Mouse (Mus musculus) thymus, postnatal 4 days (tissue): ENCODE results near the gene Zkscan17.
"Not testable (repeated sequence)": the region's sequence is repeated elsewhere in the genome, so short reads cannot be mapped to it uniquely, and the experiment has no call there.

ENCODE experiments used
- DNase-seq: peaks from one replicate; pipeline ENCODE4 v3.0.0; 2021

Zkscan17 gene

DNA sequence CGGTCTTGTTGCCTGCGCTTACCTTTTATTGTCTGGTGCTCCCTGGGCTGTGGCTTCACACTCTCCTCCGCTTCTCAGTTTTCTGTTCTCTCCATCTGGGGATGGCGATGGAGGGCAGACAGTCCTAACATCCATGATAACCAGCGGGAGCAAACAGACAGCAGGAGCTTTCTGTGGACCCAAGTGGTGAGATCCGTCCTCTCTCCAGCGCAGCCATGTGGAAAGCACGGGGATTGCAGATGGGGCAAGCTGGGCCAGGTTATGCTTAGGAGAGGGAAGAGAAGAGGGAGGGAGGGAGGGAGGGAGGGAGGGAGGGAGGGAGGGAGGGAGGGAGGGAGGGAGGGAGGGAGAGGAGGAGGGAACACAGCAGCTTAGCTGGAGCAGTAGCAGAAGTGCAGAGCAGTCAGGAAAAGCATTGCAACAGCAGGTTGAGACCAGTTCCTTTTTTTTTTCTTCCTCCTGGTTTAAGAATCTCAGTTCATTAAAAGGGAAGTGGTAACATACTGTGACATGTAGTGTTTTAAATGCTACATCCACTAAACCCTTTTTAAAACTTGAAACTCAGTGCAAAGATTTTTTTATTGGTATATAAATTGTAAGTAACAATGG lies at the start of gene Zkscan17:
Gene Zkscan17, minus strand, starts transcription at position 280 of the 609 bp plus-strand sequence.
- peak; percentile 45 for DNase-seq

DNA sequence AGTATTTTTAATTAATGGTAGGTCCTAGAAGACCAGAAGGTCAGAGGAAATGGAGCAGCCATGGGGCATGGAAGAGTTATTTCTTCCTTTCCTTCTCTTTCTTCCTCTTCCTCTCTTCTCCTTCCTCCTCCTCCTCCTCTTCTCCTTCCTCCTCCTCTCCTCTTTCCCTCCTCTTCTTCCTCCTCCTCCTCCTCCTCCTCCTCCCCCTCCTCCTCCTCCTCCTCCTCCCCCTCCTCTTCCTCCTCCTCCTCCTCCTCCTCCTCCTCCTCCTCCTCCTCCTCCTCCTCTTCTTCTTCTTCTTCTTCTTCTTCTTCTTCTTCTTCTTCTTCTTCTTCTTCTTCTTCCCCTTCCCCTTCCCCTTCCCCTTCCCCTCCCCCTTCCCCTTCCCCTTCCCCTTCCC lies 49.6 kb upstream of the Zkscan17 start, which contains the start of gene Olfr222:
Gene Olfr222, minus strand, starts transcription at position 101 of the 400 bp plus-strand sequence.
- not testable (repeated sequence) for DNase-seq

DNA sequence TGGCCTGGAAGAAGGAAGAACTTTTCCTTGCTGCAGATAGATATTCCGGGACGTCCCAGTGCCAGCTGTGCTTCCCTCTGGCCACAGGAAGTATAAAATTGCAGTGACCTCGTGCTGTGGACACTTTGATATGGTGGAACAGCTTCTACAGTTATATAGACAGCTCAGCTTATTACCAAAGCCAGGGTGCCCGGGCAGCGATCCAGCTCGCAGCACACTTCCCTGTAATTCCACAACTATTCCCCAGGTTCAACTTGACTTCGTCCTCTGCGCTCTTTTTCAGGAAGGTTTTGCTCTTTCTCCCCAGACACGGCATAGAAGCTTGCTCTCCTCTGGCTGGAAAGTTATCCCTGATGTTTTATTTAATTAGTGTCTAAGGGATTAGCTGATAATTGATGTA lies 49.2 kb upstream of the Zkscan17 start:
- DNase-seq = no peak

DNA sequence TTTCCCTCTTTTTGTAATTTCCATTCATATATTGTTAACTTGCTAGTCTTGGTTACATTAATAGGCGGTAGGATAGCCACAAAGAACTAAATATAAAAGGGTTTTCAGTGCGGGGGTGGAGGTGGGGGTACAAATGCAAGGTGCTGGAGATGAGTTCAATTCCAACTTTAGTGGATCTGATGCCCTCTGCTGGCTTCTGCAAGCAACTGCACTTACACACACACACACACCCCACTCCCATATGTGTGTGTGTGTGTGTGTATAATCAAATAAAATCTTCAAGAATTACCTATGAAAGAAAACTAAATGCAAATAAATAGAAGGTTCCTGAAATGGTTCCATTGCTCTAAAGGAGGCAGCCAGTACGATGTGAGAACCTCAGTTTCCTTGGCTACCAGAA lies 42.8 kb upstream of the Zkscan17 start:
- DNase-seq = peak; percentile 30

GRCm38 (mm10) chr11:59562837-59563236 lies 36.3 kb upstream of the Zkscan17 start:
- no peak for DNase-seq

- no peak for DNase-seq
These were observed 35.8 kb upstream of the Zkscan17 start for GRCm38 (mm10) chr11:59562336-59562735.

GRCm38 (mm10) chr11:59560906-59561305 lies 34.4 kb upstream of the Zkscan17 start:
- DNase-seq = no peak

DNA sequence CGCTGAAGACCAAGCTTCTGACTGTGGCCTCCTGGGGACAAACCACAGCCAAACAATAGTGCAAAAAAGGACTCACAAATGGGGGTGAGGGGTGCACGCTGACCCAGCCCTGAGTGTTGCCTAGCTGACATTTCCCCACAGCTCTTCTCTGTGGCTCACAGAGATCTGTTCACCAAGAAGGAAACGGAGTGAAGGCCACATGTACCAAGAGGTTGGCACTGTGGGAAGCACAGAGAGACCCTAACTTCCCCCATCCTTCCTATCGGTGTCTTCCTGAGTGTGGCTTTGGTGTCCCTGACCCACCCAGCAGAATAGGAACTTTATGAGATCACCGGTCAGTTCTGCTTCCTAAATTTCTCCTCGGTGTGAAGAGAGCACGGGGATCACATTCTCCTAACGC lies 28.0 kb upstream of the Zkscan17 start:
- DNase-seq = no peak

DNA sequence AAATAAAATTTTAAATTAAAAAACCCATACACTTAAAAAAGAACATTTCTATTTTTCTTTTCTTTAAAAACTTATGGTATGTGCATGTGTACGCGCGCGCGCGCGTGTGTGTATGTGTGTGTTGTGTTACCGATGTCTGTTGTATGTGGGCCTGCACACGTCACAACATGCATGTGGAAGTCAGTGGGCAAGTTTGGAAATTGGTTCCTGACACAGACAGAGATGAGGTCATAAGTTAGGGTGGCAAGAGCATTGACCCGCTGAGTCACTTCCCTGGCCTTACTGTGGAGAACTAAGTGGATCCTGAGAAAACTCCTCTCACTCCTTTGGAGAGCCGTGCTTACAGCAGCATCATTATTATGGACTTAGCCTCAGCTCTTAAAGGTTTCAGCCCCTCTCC lies 27.6 kb upstream of the Zkscan17 start:
- no peak for DNase-seq

GRCm38 (mm10) chr11:59544005-59544404 lies 17.5 kb upstream of the Zkscan17 start:
- DNase-seq = no peak

DNA sequence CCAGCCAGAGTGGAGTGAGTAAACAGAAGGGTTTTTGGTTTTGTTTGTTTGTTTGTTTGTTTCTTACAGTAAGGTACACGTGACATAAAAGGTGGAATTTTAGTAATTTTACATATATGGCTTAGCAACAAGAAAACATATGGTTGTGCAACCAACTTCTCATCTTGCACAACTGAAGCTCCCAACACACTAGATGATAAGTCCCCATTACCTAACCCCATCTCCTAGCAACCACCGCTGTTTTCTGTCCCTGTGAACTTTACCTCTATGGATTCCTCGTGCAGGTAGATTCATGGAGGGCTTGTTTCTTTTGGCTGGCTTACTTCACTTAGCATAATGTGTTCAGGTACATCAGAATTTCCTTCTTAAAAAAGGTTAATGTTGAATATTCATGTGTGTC lies 16.8 kb upstream of the Zkscan17 start:
- no peak for DNase-seq

GRCm38 (mm10) chr11:59542442-59542841 lies 15.9 kb upstream of the Zkscan17 start:
- no peak for DNase-seq

GRCm38 (mm10) chr11:59541324-59541723 lies 14.8 kb upstream of the Zkscan17 start, which contains the start of gene Nlrp3:
Nlrp3 (plus strand) TSS chr11:59541568.
- no peak for DNase-seq

- no peak for DNase-seq
These were observed 13.6 kb upstream of the Zkscan17 start for GRCm38 (mm10) chr11:59540123-59540522.

- peak; percentile 67 for DNase-seq
These were observed 11.8 kb upstream of the Zkscan17 start for GRCm38 (mm10) chr11:59538387-59538786.

GRCm38 (mm10) chr11:59537218-59538130 lies 10.9 kb upstream of the Zkscan17 start:
- DNase-seq = peak; percentile 79

DNA sequence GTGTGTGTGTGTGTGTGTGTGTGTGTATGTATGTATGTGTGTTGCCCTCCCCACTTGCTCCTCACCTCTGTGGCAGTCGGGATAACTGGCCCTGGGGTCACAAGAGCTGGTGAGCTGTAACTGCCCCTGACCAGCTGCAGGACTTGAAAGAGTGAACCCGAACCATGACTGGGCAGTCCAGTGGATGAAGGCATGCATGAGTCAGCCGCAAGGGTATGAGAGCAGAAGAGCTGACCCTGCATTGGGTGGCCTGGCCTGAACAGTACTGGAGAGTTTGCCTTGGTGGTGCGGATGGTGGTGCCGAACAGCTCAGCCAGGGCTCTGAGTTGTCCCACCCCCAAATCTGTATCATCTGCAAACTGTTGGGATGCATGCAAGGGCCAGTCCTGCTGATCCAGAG lies 5.0 kb upstream of the Zkscan17 start:
- no peak for DNase-seq

- DNase-seq = no peak
These were observed 4.5 kb upstream of the Zkscan17 start for GRCm38 (mm10) chr11:59530870-59531535.

- no peak for DNase-seq
These were observed 3.7 kb upstream of the Zkscan17 start for GRCm38 (mm10) chr11:59530221-59530620.

DNA sequence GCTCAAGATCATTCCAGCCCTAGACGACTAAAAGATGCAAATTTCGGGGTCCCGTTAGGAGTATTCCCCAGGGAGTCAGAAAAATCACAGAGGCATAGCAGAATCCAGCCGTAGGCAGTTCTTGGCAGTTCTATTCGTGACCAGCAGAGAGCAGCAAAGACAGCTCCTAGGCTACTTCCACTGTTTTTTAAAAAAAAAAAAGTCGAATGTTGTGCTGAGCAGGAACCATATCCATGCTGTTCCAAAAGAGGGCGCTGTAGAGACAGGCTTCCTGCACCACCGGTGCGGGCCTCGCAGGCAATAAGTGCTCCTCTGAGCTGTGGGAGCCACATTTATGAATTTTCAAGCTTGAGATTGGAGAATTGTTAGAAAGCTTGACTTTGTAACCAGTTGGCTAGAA lies 1.3 kb downstream of the Zkscan17 start:
- DNase-seq = peak; percentile 79

DNA sequence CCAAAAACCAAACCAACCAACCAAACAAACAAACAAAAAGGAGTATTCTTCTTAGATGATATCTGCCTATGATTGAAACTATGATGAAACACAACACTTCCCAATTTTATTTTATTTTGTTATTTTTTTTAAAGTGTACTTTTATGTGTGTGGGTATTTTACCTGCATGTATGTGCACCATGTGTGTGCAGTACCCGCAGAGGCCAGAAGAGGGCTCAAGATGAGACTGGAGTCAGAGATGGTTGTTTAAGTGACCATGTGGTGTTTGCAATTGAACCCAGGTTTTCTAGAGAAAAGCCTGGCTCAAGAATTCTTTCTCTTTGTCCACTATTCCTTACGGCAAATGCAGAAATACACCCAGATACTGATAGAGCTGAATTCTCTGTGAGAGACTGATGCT lies 2.4 kb downstream of the Zkscan17 start:
- DNase-seq = peak; percentile 39

DNA sequence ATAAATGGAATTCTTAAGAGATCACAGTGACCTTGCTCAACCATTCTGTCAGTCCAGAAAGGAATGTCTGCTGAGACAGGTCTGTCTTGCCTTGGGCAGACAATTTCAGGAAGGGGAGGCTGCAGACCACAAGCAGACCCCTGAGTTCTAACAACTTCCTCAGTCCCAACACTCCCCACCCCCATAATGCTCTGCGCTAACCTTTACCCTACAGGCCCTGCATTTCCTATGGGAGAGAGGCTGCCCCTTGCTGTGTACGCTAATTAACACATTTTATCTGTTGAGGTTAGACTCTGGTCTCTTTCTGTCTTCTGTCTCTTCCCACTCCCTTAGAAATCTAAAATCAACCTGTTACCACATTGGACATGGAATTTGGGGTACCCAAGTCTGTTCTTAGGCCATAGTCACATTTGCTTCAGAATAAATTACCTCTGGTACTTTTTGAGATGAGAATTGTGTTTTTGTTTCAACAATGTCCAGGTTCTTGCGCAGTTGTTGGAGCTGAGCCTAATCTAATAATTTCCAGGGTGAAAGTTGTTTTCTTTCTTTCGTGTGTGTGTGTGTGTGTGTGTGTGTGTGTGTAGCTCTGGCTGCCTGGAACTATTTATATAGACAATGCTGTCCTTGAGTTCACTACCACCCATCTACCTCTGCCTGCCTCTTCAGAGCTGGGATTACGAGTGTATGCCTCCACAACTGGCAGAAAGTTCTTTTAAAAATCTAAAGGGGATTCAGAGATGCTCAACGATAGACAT lies 6.6 kb downstream of the Zkscan17 start:
- DNase-seq = no peak

- peak; percentile 58 for DNase-seq
These were observed 8.3 kb downstream of the Zkscan17 start for GRCm38 (mm10) chr11:59518226-59518625.
